Mouse (Mus musculus) forebrain, embryonic 16.5 days (tissue): ENCODE results near the gene Ptpn18. TPM values are rescaled to one million over a fixed set of nuclear protein-coding genes. Genes with fewer than 3 reads are reported as not detected.

Source experiments
- ATAC-seq: fragments of 200-750 bp; cut with Nextera tagmentation; 2 replicates; pipeline ENCODE4 v1.8.0; 2017; ENCODE audit warnings: mild to moderate bottlenecking, moderate library complexity
- H3K27ac ChIP-seq: fragments of 300-500 bp; sonication (generic); 2 replicates; pipeline ENCODE4 v1.5.1; 2014; ENCODE audit warnings: low read length, control low read depth
- H3K27me3 ChIP-seq: fragments of 300-500 bp; sonication (generic); replicated peaks from 2 replicates; pipeline ENCODE4 v1.6.1; 2014; ENCODE audit warnings: low read length; ENCODE audit not compliant: control insufficient read depth, insufficient read depth
- H3K36me3 ChIP-seq: fragments of 300-500 bp; sonication (generic); 2 replicates; pipeline ENCODE4 v1.6.1; 2014; ENCODE audit not compliant: control insufficient read depth, insufficient read depth
- H3K4me1 ChIP-seq: fragments of 300-500 bp; sonication (generic); replicated peaks from 2 replicates; pipeline ENCODE4 v1.6.1; 2014; ENCODE audit warnings: low read length; ENCODE audit not compliant: control insufficient read depth, insufficient read depth
- H3K4me2 ChIP-seq: fragments of 300-500 bp; sonication (generic); 2 replicates; pipeline ENCODE4 v1.6.1; 2014; ENCODE audit warnings: mild to moderate bottlenecking, low read length, control low read depth
- H3K4me3 ChIP-seq: fragments of 300-500 bp; sonication (generic); replicated peaks from 2 replicates; pipeline ENCODE4 v1.5.1; 2014; ENCODE audit warnings: mild to moderate bottlenecking, low read length, control low read depth
- H3K9ac ChIP-seq: fragments of 300-500 bp; sonication (generic); replicated peaks from 2 replicates; pipeline ENCODE4 v1.6.1; 2014; ENCODE audit warnings: low read depth, low read length, control low read depth
- H3K9me3 ChIP-seq: fragments of 300-500 bp; sonication (generic); 2 replicates; pipeline ENCODE4 v1.6.1; 2016; ENCODE audit warnings: low read length; ENCODE audit not compliant: control insufficient read depth
- WGBS: fragments of 180-500 bp; shearing (Covaris S2); extraction: QIAGEN DNeasy Blood & Tissue Kit; methylation state at CpG from one replicate; pipeline ENCODE4 v1.1.7; 2014; 5-methylcytosine and 5-hydroxymethylcytosine counted together
- polyA plus RNA-seq: library from polyadenylated mRNA; unstranded; fragments of >200 nt; fragmentation: Nextera tagmentation; extraction: Ambion mirVana; gene quantifications from 2 replicates; pipeline ENCODE4 v1.2.1, GENCODE M21; 2015

Gene Ptpn18
- polyA plus RNA-seq, 1 experiment from 2014 or later = 4.0 TPM

GRCm38 (mm10) chr1:34462766-34463165 lies 3.2 kb downstream of the Ptpn18 start:
- no peaks in the 10 kb centered on the region for H3K36me3 ChIP-seq
- ATAC-seq = no peak
- WGBS = 17% methylated on average over 7 of the region's 7 CpGs
- no peak overlapping the region for H3K27ac ChIP-seq
- H3K9me3 ChIP-seq = no peaks in the 10 kb centered on the region
- H3K4me2 ChIP-seq = no peak overlapping the region
- peaks cover 15% of the 10 kb centered on the region for H3K27me3 ChIP-seq
- H3K4me1 ChIP-seq = peaks cover 5% of the 10 kb centered on the region
- H3K4me3 ChIP-seq = no peak overlapping the region
- no peak overlapping the region for H3K9ac ChIP-seq

- no peak overlapping the region for H3K4me3 ChIP-seq
- H3K4me1 ChIP-seq = peaks cover 5% of the 10 kb centered on the region
- H3K4me2 ChIP-seq = no peak overlapping the region
- WGBS = 82% methylated on average over 8 of the region's 8 CpGs
- no peak overlapping the region for H3K9ac ChIP-seq
- peaks cover 3% of the 10 kb centered on the region; the same call in 1 of the 2 replicates for H3K27me3 ChIP-seq
- no peaks in the 10 kb centered on the region for H3K9me3 ChIP-seq
- no peaks in the 10 kb centered on the region for H3K36me3 ChIP-seq
- H3K27ac ChIP-seq = no peak overlapping the region
- ATAC-seq = no peak
Measured at GRCm38 (mm10) chr1:34464310-34464817, 4.8 kb downstream of the Ptpn18 start.

GRCm38 (mm10) chr1:34465445-34465844 lies 5.9 kb downstream of the Ptpn18 start:
- H3K9ac ChIP-seq = no peak overlapping the region
- ATAC-seq = no peak
- H3K4me1 ChIP-seq = no peaks in the 10 kb centered on the region
- no peak overlapping the region for H3K27ac ChIP-seq
- no peaks in the 10 kb centered on the region; the same call in 1 of the 2 replicates for H3K27me3 ChIP-seq
- WGBS = 76% methylated on average over 6 of the region's 6 CpGs
- H3K4me2 ChIP-seq = no peak overlapping the region
- H3K4me3 ChIP-seq = no peak overlapping the region
- no peaks in the 10 kb centered on the region for H3K36me3 ChIP-seq
- no peaks in the 10 kb centered on the region for H3K9me3 ChIP-seq

GRCm38 (mm10) chr1:34468051-34468450 lies 8.5 kb downstream of the Ptpn18 start:
- WGBS = 61% methylated on average over 3 of the region's 3 CpGs
- no peaks in the 10 kb centered on the region for H3K9me3 ChIP-seq
- no peak overlapping the region for H3K27ac ChIP-seq
- no peak overlapping the region for H3K4me2 ChIP-seq
- no peaks in the 10 kb centered on the region for H3K36me3 ChIP-seq
- H3K9ac ChIP-seq = no peak overlapping the region
- peaks cover 8% of the 10 kb centered on the region for H3K4me1 ChIP-seq
- peaks cover 5% of the 10 kb centered on the region for H3K27me3 ChIP-seq
- no peak overlapping the region for H3K4me3 ChIP-seq
- ATAC-seq = no peak

GRCm38 (mm10) chr1:34468500-34468899 lies 8.9 kb downstream of the Ptpn18 start:
- Histone ChIP-seq H3K27ac (no peak overlapping the region), H3K36me3 (no peaks in the 10 kb centered on the region), H3K4me2 (no peak overlapping the region), H3K9ac (no peak overlapping the region), H3K4me1 (peaks cover 10% of the 10 kb centered on the region), H3K4me3 (no peak overlapping the region), H3K9me3 (no peaks in the 10 kb centered on the region), H3K27me3 (peaks cover 9% of the 10 kb centered on the region)
- no peak for ATAC-seq
- WGBS = 63% methylated on average over 4 of the region's 4 CpGs

GRCm38 (mm10) chr1:34469801-34470200 lies 10.2 kb downstream of the Ptpn18 start:
- Histone ChIP-seq H3K27ac (no peak overlapping the region), H3K9me3 (no peaks in the 10 kb centered on the region), H3K4me2 (no peak overlapping the region), H3K4me3 (no peak overlapping the region), H3K36me3 (no peaks in the 10 kb centered on the region), H3K4me1 (peaks cover 10% of the 10 kb centered on the region), H3K9ac (no peak overlapping the region), H3K27me3 (peaks cover 9% of the 10 kb centered on the region)
- ATAC-seq = no peak
- WGBS = 74% methylated on average over 5 of the region's 5 CpGs

- H3K4me2 ChIP-seq = peak overlapping the region; percentile 95
- H3K9ac ChIP-seq = peak overlapping the region; percentile 31
- H3K4me3 ChIP-seq = peak overlapping the region; percentile 49
- ATAC-seq = peak; percentile 53
- no peaks in the 10 kb centered on the region for H3K36me3 ChIP-seq
- peaks cover 9% of the 10 kb centered on the region for H3K27me3 ChIP-seq
- under 1% methylated on average over 41 of the region's 43 CpGs for whole genome bisulfite sequencing
- no peak overlapping the region for H3K27ac ChIP-seq
- peaks cover 10% of the 10 kb centered on the region for H3K4me1 ChIP-seq
- no peaks in the 10 kb centered on the region for H3K9me3 ChIP-seq
Measured at GRCm38 (mm10) chr1:34472427-34473300, 13.1 kb downstream of the Ptpn18 start.

GRCm38 (mm10) chr1:34478891-34479655 lies 19.5 kb downstream of the Ptpn18 start:
- ATAC-seq = no peak
- no peak overlapping the region for H3K27ac ChIP-seq
- no peak overlapping the region for H3K4me2 ChIP-seq
- H3K9ac ChIP-seq = no peak overlapping the region
- no peak overlapping the region for H3K4me3 ChIP-seq
- 76% methylated on average over 11 of the region's 11 CpGs for WGBS
- no peaks in the 10 kb centered on the region for H3K4me1 ChIP-seq
- no peaks in the 10 kb centered on the region for H3K9me3 ChIP-seq
- H3K36me3 ChIP-seq = no peaks in the 10 kb centered on the region
- no peaks in the 10 kb centered on the region for H3K27me3 ChIP-seq

GRCm38 (mm10) chr1:34480801-34481200 lies 21.2 kb downstream of the Ptpn18 start:
- H3K36me3 ChIP-seq = no peaks in the 10 kb centered on the region
- H3K9me3 ChIP-seq = no peaks in the 10 kb centered on the region
- no peak overlapping the region for H3K9ac ChIP-seq
- no peak overlapping the region for H3K27ac ChIP-seq
- no peak for ATAC-seq
- 86% methylated on average over 5 of the region's 5 CpGs for WGBS
- H3K4me2 ChIP-seq = no peak overlapping the region
- peaks cover 4% of the 10 kb centered on the region for H3K4me1 ChIP-seq
- no peak overlapping the region for H3K4me3 ChIP-seq
- H3K27me3 ChIP-seq = no peaks in the 10 kb centered on the region
